Mouse (Mus musculus) macrophage (primary cell): Measurements from ENCODE around the gene Rab11b. TPM values are rescaled to one million over a fixed set of nuclear protein-coding genes. Genes with fewer than 3 reads are reported as not detected.

ENCODE experiments used
- H3K27ac ChIP-seq: fragments of 350-480 bp; formaldehyde crosslinking; 2 replicates; pipeline ENCODE4 v1.9.0; 2021
- H3K36me3 ChIP-seq: fragments of 350-480 bp; formaldehyde crosslinking; 2 replicates; pipeline ENCODE4 v1.9.0; 2021; ENCODE audit errors: inconsistent target
- H3K4me3 ChIP-seq: fragments of 350-480 bp; formaldehyde crosslinking; 2 replicates; pipeline ENCODE4 v1.9.0; 2021; ENCODE audit errors: inconsistent target
- H3K79me2 ChIP-seq: fragments of 350-480 bp; formaldehyde crosslinking; 2 replicates; pipeline ENCODE4 v1.9.0; 2021; ENCODE audit errors: inconsistent target
- WGBS: methylation state at CpG from one replicate; pipeline ENCODE4 v1.1.7; 2026; ENCODE audit warnings: inconsistent platforms; ENCODE audit not compliant: missing documents; 5-methylcytosine and 5-hydroxymethylcytosine counted together
- polyA plus RNA-seq: library from polyadenylated mRNA; stranded (reverse); fragments of 250-400 nt; gene quantifications from 3 replicates; pipeline ENCODE4 v1.2.4, GENCODE M21; 2018; ENCODE audit warnings: inconsistent platforms

The Rab11b gene
- polyA plus RNA-seq, 1 experiment from 2014 or later = 115 TPM

DNA sequence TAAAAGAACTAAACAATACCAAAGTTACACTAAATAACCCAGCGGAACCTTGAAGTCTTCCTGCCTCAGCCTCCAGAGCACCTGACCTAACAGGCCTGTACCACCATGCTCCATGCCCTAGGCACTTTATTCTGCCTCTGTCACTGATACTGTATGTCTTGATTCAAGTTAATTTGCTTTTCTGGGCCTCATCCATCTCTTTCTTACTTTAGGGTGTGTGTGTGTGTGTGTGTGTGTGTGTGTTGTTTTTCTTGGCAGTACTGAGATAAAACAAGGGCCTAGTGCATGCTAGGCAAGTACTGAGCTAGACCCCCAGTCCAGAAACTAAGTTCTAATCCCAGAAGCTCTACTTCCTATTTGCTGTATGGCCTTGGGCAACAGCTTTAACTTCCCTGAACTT lies 43.1 kb downstream of the Rab11b start:
- no peak overlapping the region for H3K27ac ChIP-seq
- no peaks in the 10 kb centered on the region for H3K36me3 ChIP-seq
- WGBS = 100% methylated on average over 1 of the region's 1 CpGs
- H3K79me2 ChIP-seq = peaks cover 45% of the 10 kb centered on the region; the same call in 1 of the 2 replicates
- H3K4me3 ChIP-seq = no peak overlapping the region

DNA sequence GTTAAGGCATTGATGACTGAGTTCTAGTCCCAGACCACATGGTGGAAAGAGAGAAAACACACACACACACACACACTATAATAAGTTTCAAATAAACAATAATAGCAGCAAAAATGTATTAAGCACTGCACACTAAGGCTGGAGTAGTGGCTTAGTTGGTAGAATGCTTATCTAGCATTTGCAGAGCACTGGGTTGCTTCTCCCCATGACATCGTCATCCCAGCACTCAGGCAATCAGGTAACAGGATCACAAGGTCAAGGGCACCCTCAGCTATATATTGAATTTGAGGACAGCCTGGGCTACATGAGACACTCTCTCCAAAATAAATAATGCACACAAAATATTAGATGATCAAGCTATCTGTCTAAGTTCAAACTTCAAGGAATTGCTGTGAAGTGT lies 45.6 kb downstream of the Rab11b start:
- peaks cover 57% of the 10 kb centered on the region; the same call in 1 of the 2 replicates for H3K79me2 ChIP-seq
- WGBS = 100% methylated on average over 1 of the region's 1 CpGs
- H3K4me3 ChIP-seq = no peak overlapping the region
- no peak overlapping the region for H3K27ac ChIP-seq
- H3K36me3 ChIP-seq = peaks cover under 1% of the 10 kb centered on the region; the same call in 1 of the 2 replicates

DNA sequence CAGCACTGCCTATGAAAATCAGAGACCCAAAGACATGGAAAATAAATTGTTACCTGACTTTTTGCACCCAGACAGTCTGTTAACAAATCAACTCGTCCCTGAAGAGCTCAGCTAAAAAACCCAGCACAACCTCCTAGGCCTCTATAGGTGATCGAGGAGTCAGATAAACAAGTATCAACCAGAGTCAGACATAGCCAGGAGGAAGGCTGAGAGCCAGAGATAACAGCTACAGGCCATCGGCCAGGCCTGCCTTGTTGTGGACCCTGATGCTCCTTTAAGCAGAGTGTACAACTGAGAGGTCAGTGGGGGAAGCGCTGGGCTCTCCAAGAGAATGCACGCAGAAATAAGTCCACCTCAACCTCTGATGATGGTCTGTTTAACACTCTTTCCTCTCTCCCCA lies 47.1 kb downstream of the Rab11b start:
- Histone ChIP-seq H3K27ac (no peak overlapping the region), H3K79me2 (peaks cover 57% of the 10 kb centered on the region; the same call in 1 of the 2 replicates), H3K4me3 (no peak overlapping the region), H3K36me3 (peaks cover 16% of the 10 kb centered on the region)
- WGBS = 58% methylated on average over 5 of the region's 5 CpGs

- 88% methylated on average over 3 of the region's 3 CpGs for WGBS
- Histone ChIP-seq H3K4me3 (no peak overlapping the region), H3K79me2 (peaks cover 36% of the 10 kb centered on the region; the same call in 1 of the 2 replicates), H3K27ac (no peak overlapping the region), H3K36me3 (peaks cover 27% of the 10 kb centered on the region)
Measured at GRCm38 (mm10) chr17:33709834-33710233, 50.5 kb downstream of the Rab11b start.

DNA sequence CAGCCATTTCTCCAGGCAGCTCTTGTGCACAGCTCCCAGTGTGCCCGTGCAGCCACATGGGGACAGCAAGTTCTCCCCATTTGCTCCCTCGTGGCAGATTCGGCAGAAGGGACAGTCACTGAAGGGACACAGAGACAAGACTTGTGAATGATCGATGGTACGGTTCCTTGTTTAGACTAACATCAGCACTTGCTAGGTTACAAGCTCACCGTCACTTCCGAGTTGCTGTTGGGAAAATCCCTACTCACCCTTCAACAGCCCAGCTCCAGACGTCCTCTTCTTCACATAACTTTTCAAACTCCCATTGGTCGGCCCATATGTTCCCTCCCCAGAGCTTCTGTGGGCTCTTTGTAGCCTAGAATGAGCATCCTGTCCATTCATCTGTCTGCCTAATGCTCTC lies 57.2 kb downstream of the Rab11b start:
- 85% methylated on average over 9 of the region's 9 CpGs for WGBS
- Histone ChIP-seq H3K79me2 (no peaks in the 10 kb centered on the region), H3K27ac (no peak overlapping the region), H3K4me3 (no peak overlapping the region), H3K36me3 (peaks cover 24% of the 10 kb centered on the region)

- Histone ChIP-seq H3K36me3 (peaks cover 20% of the 10 kb centered on the region; the same call in 1 of the 2 replicates), H3K27ac (no peak overlapping the region), H3K4me3 (no peak overlapping the region), H3K79me2 (no peaks in the 10 kb centered on the region)
- no CpG with 5 or more reads among the region's 1 CpGs for WGBS
Measured at GRCm38 (mm10) chr17:33702178-33702577, 58.2 kb downstream of the Rab11b start.

DNA sequence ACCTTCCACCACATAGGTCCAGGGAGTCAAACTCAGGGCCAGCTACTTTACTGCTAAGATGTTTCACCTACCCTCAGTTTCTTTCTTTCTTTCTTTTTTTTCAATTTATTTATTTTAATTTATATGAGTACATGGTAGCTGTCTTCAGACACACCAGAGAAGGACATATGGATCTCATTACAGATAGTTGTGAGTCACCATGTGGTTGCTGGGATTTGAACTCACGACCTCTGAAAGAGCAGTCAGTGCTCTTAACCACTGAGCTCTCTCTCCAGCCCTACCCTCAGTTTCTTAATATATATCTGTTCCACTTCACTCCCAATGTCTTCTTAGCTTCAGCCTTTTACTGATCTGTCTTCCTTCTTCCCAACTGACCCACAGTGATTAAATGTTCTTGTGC lies 64.9 kb downstream of the Rab11b start:
- 100% methylated on average over 1 of the region's 1 CpGs for WGBS
- no peaks in the 10 kb centered on the region for H3K79me2 ChIP-seq
- H3K4me3 ChIP-seq = no peak overlapping the region
- no peak overlapping the region for H3K27ac ChIP-seq
- H3K36me3 ChIP-seq = peaks cover 49% of the 10 kb centered on the region; the same call in 1 of the 2 replicates

Other genes starting within 250 kb of the Rab11b start
- gene Adamts10, start 236.3 kb downstream of the Rab11b start, polyA plus RNA-seq = 3.1 to 10.3 TPM (median 5.1 TPM) in 3 replicates
- gene Myo1f, start 204.8 kb downstream of the Rab11b start, polyA plus RNA-seq = 262 to 376 TPM (median 298 TPM) in 3 replicates
- 26.9 to 33.2 TPM (median 31.8 TPM) in 3 replicates for gene Zfp414, start 131.4 kb downstream of the Rab11b start, polyA plus RNA-seq
- gene Pram1, start 122.5 kb downstream of the Rab11b start, polyA plus RNA-seq = 1.7 to 7.1 TPM (median 4.6 TPM) in 3 replicates
- gene Hnrnpm, start 73.7 kb downstream of the Rab11b start, polyA plus RNA-seq = 138 to 351 TPM (median 174 TPM) in 3 replicates
- 31.4 to 62.1 TPM (median 56.3 TPM) in 3 replicates for gene March2, start 41.9 kb downstream of the Rab11b start, polyA plus RNA-seq
- gene Angptl4, start 21.3 kb upstream of the Rab11b start, polyA plus RNA-seq = 5.8 to 23.0 TPM (median 12.1 TPM) in 3 replicates
- 5.5 to 10.9 TPM (median 9.8 TPM) in 3 replicates for gene Kank3, start 50.0 kb upstream of the Rab11b start, polyA plus RNA-seq
- gene Rps28, start 64.0 kb upstream of the Rab11b start, polyA plus RNA-seq = 746 to 2,425 TPM (median 1,878 TPM) in 3 replicates
- gene Ndufa7, start 64.0 kb upstream of the Rab11b start, polyA plus RNA-seq = 105 to 236 TPM (median 213 TPM) in 3 replicates
- 2.0 to 5.0 TPM (median 4.1 TPM) in 3 replicates for gene Cd320, start 82.6 kb upstream of the Rab11b start, polyA plus RNA-seq
- not detected in 3 replicates for gene Gm7029, start 113.3 kb upstream of the Rab11b start, polyA plus RNA-seq
- 1.3 to 6.1 TPM (median 2.3 TPM) in 3 replicates for gene Kifc1, start 130.1 kb upstream of the Rab11b start, polyA plus RNA-seq
- 1.8 TPM in 1 of 3 replicates, not detected in the others for gene Platr17, start 144.6 kb upstream of the Rab11b start, polyA plus RNA-seq
- gene Daxx, start 148.9 kb upstream of the Rab11b start, polyA plus RNA-seq = 32.1 to 95.9 TPM (median 50.6 TPM) in 3 replicates
- gene Tapbp, start 155.4 kb upstream of the Rab11b start, polyA plus RNA-seq = 235 to 575 TPM (median 237 TPM) in 3 replicates
- 18.2 to 24.0 TPM (median 21.3 TPM) in 3 replicates for gene Zbtb22, start 155.4 kb upstream of the Rab11b start, polyA plus RNA-seq
- 36.9 to 101 TPM (median 53.4 TPM) in 3 replicates for gene Rgl2, start 169.0 kb upstream of the Rab11b start, polyA plus RNA-seq
- 39.8 to 92.0 TPM (median 50.8 TPM) in 3 replicates for gene Pfdn6, start 179.8 kb upstream of the Rab11b start, polyA plus RNA-seq
- 10.9 to 27.3 TPM (median 11.8 TPM) in 3 replicates for gene Wdr46, start 180.1 kb upstream of the Rab11b start, polyA plus RNA-seq
- gene B3galt4, start 191.0 kb upstream of the Rab11b start, polyA plus RNA-seq = 4.0 to 11.7 TPM (median 6.8 TPM) in 3 replicates
- gene Vps52, start 195.3 kb upstream of the Rab11b start, polyA plus RNA-seq = 30.3 to 39.3 TPM (median 30.5 TPM) in 3 replicates
- 829 to 1,952 TPM (median 1,389 TPM) in 3 replicates for gene Rps18, start 195.5 kb upstream of the Rab11b start, polyA plus RNA-seq
- 2,418 to 4,239 TPM (median 2,994 TPM) in 3 replicates for gene H2-K1, start 239.8 kb upstream of the Rab11b start, polyA plus RNA-seq